Mouse (Mus musculus) left cerebral cortex, postnatal 4 days (tissue): Measurements from ENCODE around the gene Rasgrf1. TPM values are rescaled to one million over a fixed set of nuclear protein-coding genes. Genes with fewer than 3 reads are reported as not detected.

Source experiments
- DNase-seq: peaks from one replicate; pipeline ENCODE4 v3.0.0-alpha.2; 2022
- intact Hi-C: fragments of 180-260 bp; cut with DNase I; formaldehyde crosslinking; loops from one replicate; pipeline ENCODE4 v1.15.1; 2025
- total RNA-seq, 2 experiments: library from RNA; stranded (reverse); gene quantifications; 2 replicates each; pipeline ENCODE4 v1.2.3; 2021

The Rasgrf1 gene
- total RNA-seq, 2 experiments from 2014 or later, result 18.7 to 29.3 TPM

- DNase-seq, result no peak
- intact Hi-C loops, result no loop called here
Measured at GRCm38 (mm10) chr9:89964091-89964490, 54.4 kb downstream of the Rasgrf1 start.

GRCm38 (mm10) chr9:89967716-89968115 is 58.0 kb downstream of the Rasgrf1 start:
- intact Hi-C loops, result no loop called here
- DNase-seq, result no peak

- intact Hi-C loops, result no loop called here
- DNase-seq, result no peak
Measured at GRCm38 (mm10) chr9:89968836-89969450, 59.2 kb downstream of the Rasgrf1 start.

- intact Hi-C loops, result loop anchor here (10.0 kb wide), 2 partner anchors 105 to 265 kb away; partner anchors contain the start of gene Tmed3
- no peak for DNase-seq
Measured at GRCm38 (mm10) chr9:89970271-89970670, 60.6 kb downstream of the Rasgrf1 start.

- intact Hi-C loops, result loop anchor here (10.0 kb wide), 2 partner anchors 104 to 266 kb away; partner anchors contain the start of gene Tmed3
Measured at GRCm38 (mm10) chr9:89970886-89971486, 61.3 kb downstream of the Rasgrf1 start.

GRCm38 (mm10) chr9:89972321-89972720 is 62.6 kb downstream of the Rasgrf1 start:
- DNase-seq, result no peak
- intact Hi-C loops, result loop anchor here (2.0 to 10.0 kb wide), 3 partner anchors 102 to 268 kb away; partner anchors contain the start of gene Tmed3

More at GRCm38 (mm10) chr9:89970886-89971486, 61.3 kb downstream of the Rasgrf1 start:
- no peak for DNase-seq

- intact Hi-C loops, result loop anchor here (2.0 to 10.0 kb wide), 3 partner anchors 101 to 269 kb away; partner anchors contain the start of gene Tmed3
Measured at GRCm38 (mm10) chr9:89973856-89974255, 64.1 kb downstream of the Rasgrf1 start.

GRCm38 (mm10) chr9:89974463-89974931 is 64.8 kb downstream of the Rasgrf1 start:
- intact Hi-C loops, result loop anchor here (10.0 kb wide), 2 partner anchors 100 to 270 kb away; partner anchors contain the start of gene Tmed3
- peak; percentile 81 for DNase-seq

More at GRCm38 (mm10) chr9:89973856-89974255, 64.1 kb downstream of the Rasgrf1 start:
- no peak for DNase-seq

GRCm38 (mm10) chr9:89976366-89976940 is 66.7 kb downstream of the Rasgrf1 start:
- intact Hi-C loops, result loop anchor here (10.0 kb wide), 2 partner anchors 98 to 272 kb away; partner anchors contain the start of gene Tmed3

GRCm38 (mm10) chr9:89979248-89979647 is 69.5 kb downstream of the Rasgrf1 start:
- intact Hi-C loops, result loop anchor here (10.0 kb wide), 2 partner anchors 96 to 274 kb away; partner anchors contain the start of gene Tmed3
- DNase-seq, result no peak

More at GRCm38 (mm10) chr9:89976366-89976940, 66.7 kb downstream of the Rasgrf1 start:
- DNase-seq, result no peak

GRCm38 (mm10) chr9:89982256-89982655 is 72.5 kb downstream of the Rasgrf1 start:
- no peak for DNase-seq
- intact Hi-C loops, result no loop called here

- intact Hi-C loops, result no loop called here
- no peak for DNase-seq
Measured at GRCm38 (mm10) chr9:89988053-89988452, 78.3 kb downstream of the Rasgrf1 start.

GRCm38 (mm10) chr9:89988811-89989528 is 79.3 kb downstream of the Rasgrf1 start:
- intact Hi-C loops, result no loop called here
- no peak for DNase-seq

- DNase-seq, result no peak
- intact Hi-C loops, result no loop called here
Measured at GRCm38 (mm10) chr9:90006432-90006831, 96.7 kb downstream of the Rasgrf1 start.

GRCm38 (mm10) chr9:90007094-90007493 is 97.4 kb downstream of the Rasgrf1 start:
- intact Hi-C loops, result no loop called here
- no peak for DNase-seq

- intact Hi-C loops, result no loop called here
- DNase-seq, result no peak
Measured at GRCm38 (mm10) chr9:90008138-90008537, 98.4 kb downstream of the Rasgrf1 start.

- no peak for DNase-seq
- intact Hi-C loops, result no loop called here
Measured at GRCm38 (mm10) chr9:90011849-90012248, 102.1 kb downstream of the Rasgrf1 start.

GRCm38 (mm10) chr9:90014649-90015048 is 104.9 kb downstream of the Rasgrf1 start:
- no peak for DNase-seq

GRCm38 (mm10) chr9:90016204-90016603 is 106.5 kb downstream of the Rasgrf1 start:
- DNase-seq, result no peak
- intact Hi-C loops, result no loop called here

More at GRCm38 (mm10) chr9:90014649-90015048, 104.9 kb downstream of the Rasgrf1 start:
- intact Hi-C loops, result no loop called here

- intact Hi-C loops, result no loop called here
- DNase-seq, result no peak
Measured at GRCm38 (mm10) chr9:90020866-90021265, 111.2 kb downstream of the Rasgrf1 start.
